Mouse (Mus musculus) hindbrain, embryonic 15.5 days (tissue): ENCODE measurements at regions not wholly inside any gene's neighbourhood (a gene's known extent, or its start where the extent isn't known, plus 50 kb on each side); places are given as distances from the start of the nearest gene placed in this dataset.
"Not testable (repeated sequence)": the region's sequence is repeated elsewhere in the genome, so short reads cannot be mapped to it uniquely, and the experiment has no call there.

ENCODE experiments used
- ATAC-seq: fragments of 200-750 bp; cut with Nextera tagmentation; 2 replicates; pipeline ENCODE4 v1.8.0; 2017; ENCODE audit warnings: low read depth, moderate number of reproducible peaks, moderate TSS enrichment; ENCODE audit not compliant: low FRiP score
- H3K27ac ChIP-seq: fragments of 300-500 bp; sonication (generic); replicated peaks from 2 replicates; pipeline ENCODE4 v1.5.1; 2015; ENCODE audit warnings: mild to moderate bottlenecking, inconsistent platforms
- H3K27me3 ChIP-seq: fragments of 300-500 bp; sonication (generic); 2 replicates; pipeline ENCODE4 v1.6.1; 2015; ENCODE audit warnings: control low read depth, inconsistent platforms
- H3K36me3 ChIP-seq: fragments of 300-500 bp; sonication (generic); 2 replicates; pipeline ENCODE4 v1.6.1; 2015; ENCODE audit warnings: control low read depth, inconsistent platforms
- H3K4me1 ChIP-seq: fragments of 300-500 bp; sonication (generic); replicated peaks from 2 replicates; pipeline ENCODE4 v1.6.1; 2015; ENCODE audit warnings: control low read depth, inconsistent platforms
- H3K4me2 ChIP-seq: fragments of 300-500 bp; sonication (generic); 2 replicates; pipeline ENCODE4 v1.6.1; 2015; ENCODE audit warnings: moderate library complexity, mild to moderate bottlenecking, inconsistent platforms
- H3K4me3 ChIP-seq: fragments of 300-500 bp; sonication (generic); 2 replicates; pipeline ENCODE4 v1.5.1; 2015; ENCODE audit warnings: mild to moderate bottlenecking, inconsistent platforms
- H3K9ac ChIP-seq: fragments of 300-500 bp; sonication (generic); 2 replicates; pipeline ENCODE4 v1.6.1; 2015; ENCODE audit warnings: inconsistent platforms
- H3K9me3 ChIP-seq: fragments of 300-500 bp; sonication (generic); 2 replicates; pipeline ENCODE4 v1.6.1; 2016; ENCODE audit warnings: control low read depth, inconsistent platforms
- WGBS: fragments of 180-500 bp; shearing (Covaris S2); methylation state at CpG from one replicate; pipeline ENCODE4 v1.1.7; 2015; 5-methylcytosine and 5-hydroxymethylcytosine counted together

DNA sequence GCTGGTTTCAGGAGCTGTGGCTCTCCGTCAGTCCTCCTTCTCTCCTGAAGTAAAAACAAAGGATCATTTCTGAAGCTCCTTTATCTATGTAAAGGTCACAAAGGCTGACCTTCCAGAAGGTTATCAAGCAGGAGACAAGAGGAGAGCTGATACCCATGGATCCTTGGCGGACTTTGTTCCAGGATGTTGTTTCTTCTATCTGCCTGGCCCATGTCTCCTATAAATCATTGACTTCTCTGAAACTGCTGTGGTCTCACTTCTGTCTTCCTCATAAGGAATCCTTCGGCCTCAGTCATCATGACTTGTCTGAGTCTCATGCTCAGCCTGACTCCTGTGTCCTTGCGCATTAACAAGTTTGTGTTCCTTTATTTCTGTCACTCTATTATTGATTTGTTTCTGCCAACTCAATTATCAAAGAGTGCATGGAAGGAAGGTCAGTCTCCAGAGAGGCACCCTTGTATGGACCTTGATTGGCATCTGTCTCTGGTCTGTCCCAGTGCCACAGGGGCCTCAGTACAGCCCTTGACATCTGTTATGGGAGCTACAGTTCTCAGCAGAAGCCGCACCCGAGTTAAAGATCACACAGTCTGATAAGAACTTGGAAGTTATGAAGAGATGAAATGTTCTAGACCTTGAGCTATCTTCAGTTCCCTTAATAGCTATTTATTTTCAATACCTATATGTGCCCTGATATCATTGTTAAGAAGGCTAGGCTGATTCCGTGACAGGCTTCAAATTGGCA, 53.2 kb upstream of the Dazl start:
- Histone ChIP-seq H3K9ac (no peak overlapping the region), H3K4me3 (no peak overlapping the region), H3K27me3 (no peaks in the 10 kb centered on the region), H3K4me2 (no peak overlapping the region), H3K36me3 (no peaks in the 10 kb centered on the region), H3K9me3 (no peaks in the 10 kb centered on the region), H3K27ac (no peak overlapping the region), H3K4me1 (0 out of 2 replicates have a peak, but pooled peaks cover 6% of the 10 kb centered on the region)
- 86% methylated on average over 7 of the region's 7 CpGs for WGBS
- no peak for ATAC-seq

DNA sequence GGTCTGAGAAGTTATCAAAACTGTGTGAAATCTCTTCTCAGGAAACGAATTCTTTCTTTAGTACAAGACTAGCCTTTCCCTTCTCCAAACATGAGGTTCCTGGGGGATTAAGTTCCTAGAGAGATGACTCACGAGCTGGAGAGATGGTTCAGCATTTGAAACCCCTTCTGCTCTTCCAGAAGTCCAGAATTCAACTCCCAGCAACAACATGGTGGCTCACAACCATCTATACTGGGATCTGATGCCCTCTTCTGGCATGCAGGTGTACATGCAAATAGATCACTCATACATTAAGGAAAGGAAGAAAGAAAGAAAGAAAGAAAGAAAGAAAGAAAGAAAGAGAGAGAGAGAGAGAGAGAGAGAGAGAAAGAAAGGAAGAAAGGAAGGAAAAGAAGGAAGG, 60.4 kb upstream of the Dazl start:
- not testable (repeated sequence) for H3K9me3 ChIP-seq, H3K4me2 ChIP-seq, H3K27ac ChIP-seq, H3K27me3 ChIP-seq, H3K9ac ChIP-seq, H3K36me3 ChIP-seq, ATAC-seq, H3K4me1 ChIP-seq, H3K4me3 ChIP-seq
- WGBS: 80% methylated on average over 2 of the region's 2 CpGs

DNA sequence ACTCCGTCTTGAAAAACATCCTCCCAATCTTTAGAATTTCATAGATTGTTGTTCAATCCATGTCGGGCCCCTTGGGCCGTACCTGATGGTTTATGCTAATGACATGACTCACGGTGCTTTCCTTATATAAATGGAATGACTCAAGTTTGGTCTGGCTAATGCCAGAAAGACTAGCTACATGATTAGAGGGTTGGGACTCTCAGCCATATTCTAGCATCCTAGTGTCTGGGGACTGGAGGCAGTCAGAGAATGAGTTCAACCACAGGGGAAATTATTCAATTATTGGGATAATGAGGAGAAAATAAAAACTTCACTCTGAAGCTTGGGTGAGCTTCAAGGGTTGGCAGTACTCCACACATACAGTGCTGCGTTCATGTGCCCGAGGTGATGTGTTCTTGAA, 60.9 kb upstream of the Dazl start:
- Histone ChIP-seq H3K4me2 (no peak overlapping the region), H3K4me1 (no peaks in the 10 kb centered on the region), H3K9ac (no peak overlapping the region), H3K4me3 (no peak overlapping the region), H3K27ac (no peak overlapping the region), H3K36me3 (no peaks in the 10 kb centered on the region), H3K27me3 (no peaks in the 10 kb centered on the region), H3K9me3 (no peaks in the 10 kb centered on the region)
- WGBS: 90% methylated on average over 6 of the region's 6 CpGs
- no peak for ATAC-seq

DNA sequence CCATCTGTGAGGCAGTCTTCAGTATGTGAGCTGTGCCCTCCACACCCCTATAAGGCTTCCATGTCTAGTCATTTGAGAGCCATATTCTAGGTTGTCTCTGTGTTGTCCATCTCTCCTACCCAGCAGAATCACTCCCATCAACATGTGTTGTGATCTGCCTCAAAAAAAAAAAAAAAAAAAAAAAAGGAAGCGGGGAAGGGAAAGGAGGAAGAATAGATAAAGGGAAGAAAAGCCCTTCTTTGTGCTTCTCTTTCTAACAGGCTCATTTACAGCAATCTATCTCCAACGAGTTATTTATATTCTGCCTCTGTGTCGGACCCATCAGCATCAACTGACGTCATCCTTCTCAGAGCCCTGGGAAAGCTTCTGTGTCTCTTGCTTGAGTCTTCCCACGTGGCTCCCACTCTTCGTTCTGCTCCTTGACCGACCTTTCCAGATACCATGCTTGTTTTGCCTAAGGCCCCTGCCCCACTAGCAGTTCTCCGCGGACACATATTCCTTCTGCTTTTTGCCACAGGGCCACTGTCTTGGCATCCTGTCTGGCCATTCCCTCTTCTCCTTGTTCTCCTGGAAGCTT, 68.3 kb upstream of the Dazl start:
- no peak for ATAC-seq
- Histone ChIP-seq H3K4me3 (no peak overlapping the region), H3K27ac (no peak overlapping the region), H3K36me3 (no peaks in the 10 kb centered on the region), H3K9me3 (no peaks in the 10 kb centered on the region), H3K9ac (no peak overlapping the region), H3K4me2 (no peak overlapping the region), H3K27me3 (no peaks in the 10 kb centered on the region), H3K4me1 (no peaks in the 10 kb centered on the region)
- 82% methylated on average over 9 of the region's 9 CpGs for WGBS

DNA sequence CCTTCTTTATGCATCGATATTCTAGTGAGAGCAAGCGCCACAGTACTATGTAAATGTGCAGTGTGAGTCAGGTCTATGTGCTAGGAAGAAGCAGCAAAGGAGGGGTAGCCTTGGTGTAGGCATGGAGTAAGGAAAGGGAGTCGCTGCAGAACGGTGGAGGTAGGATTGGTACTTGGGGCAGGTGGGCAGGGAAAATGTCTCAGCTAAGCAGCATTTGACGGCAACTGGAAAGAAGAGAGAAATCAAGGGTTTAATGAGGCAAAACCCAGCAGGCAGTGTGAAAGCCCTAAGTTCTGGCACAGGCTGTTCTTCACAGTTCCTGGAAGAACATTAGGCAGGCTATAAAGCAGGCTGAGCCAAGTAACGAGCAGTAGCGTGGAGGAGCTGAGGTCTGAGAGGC, 72.0 kb upstream of the Dazl start:
- H3K4me3 ChIP-seq: no peak overlapping the region
- no peak overlapping the region for H3K4me2 ChIP-seq
- no peaks in the 10 kb centered on the region for H3K27me3 ChIP-seq
- H3K4me1 ChIP-seq: no peaks in the 10 kb centered on the region
- H3K36me3 ChIP-seq: no peaks in the 10 kb centered on the region
- H3K9me3 ChIP-seq: no peaks in the 10 kb centered on the region
- WGBS: 84% methylated on average over 7 of the region's 7 CpGs
- H3K27ac ChIP-seq: no peak overlapping the region
- no peak for ATAC-seq
- no peak overlapping the region for H3K9ac ChIP-seq

DNA sequence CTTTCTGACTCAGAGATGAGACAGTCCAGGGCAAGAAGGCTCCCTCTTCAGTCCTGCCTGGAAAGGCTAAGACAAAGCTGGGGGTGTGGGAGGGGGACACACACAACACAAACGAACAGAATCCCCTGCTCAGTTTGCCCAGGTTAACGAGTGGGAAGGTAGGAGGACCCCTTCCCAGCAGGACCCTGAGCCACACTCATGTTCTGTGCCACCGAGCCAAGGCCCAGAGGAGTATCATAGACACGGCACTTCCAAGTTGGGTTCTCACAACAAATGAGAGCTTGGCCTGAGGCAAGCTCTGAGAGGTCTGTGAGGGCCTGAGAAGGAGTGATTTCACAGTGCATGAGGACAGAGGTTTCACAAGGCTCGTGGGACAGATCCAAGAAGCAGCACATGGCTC, 72.7 kb upstream of the Dazl start:
- H3K4me2 ChIP-seq: no peak overlapping the region
- no peaks in the 10 kb centered on the region for H3K4me1 ChIP-seq
- no peak overlapping the region for H3K27ac ChIP-seq
- no peaks in the 10 kb centered on the region for H3K36me3 ChIP-seq
- H3K4me3 ChIP-seq: no peak overlapping the region
- no peak for ATAC-seq
- H3K27me3 ChIP-seq: no peaks in the 10 kb centered on the region
- WGBS: 76% methylated on average over 5 of the region's 5 CpGs
- H3K9me3 ChIP-seq: no peaks in the 10 kb centered on the region
- no peak overlapping the region for H3K9ac ChIP-seq

DNA sequence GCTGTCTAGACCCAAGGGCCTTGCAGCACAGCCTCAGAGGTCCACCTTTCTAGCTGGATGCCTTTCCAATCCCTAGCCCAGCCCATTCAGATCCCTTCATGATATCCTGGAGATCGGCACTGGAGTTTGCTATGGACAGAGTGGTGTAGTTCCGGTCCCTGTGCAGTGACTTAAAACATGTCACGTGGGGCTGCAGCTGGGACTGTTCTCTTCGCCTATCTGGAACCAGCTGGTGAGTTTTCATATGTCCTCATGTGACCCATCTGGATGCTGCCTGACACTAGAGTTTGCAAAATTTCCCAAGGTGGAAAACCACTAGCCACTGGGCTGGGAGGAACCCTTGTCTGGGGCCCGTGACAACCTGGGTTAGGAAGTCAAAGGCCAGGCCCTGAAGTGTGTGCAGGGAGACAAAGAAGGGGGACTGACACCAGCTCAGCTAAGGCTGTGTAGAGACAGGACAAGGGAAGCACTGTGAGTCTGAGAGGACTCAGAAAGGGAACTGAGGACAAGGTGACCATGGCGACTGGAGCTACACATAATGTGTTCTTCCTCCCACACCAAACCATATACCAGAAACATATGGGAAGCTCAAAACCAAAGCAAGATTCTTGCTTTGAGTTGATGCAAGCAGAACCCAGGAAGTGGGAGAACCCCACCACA, 75.9 kb upstream of the Dazl start:
- H3K9me3 ChIP-seq: no peaks in the 10 kb centered on the region
- no peak overlapping the region for H3K4me3 ChIP-seq
- no peak overlapping the region for H3K9ac ChIP-seq
- WGBS: 85% methylated on average over 6 of the region's 6 CpGs
- no peak for ATAC-seq
- H3K36me3 ChIP-seq: no peaks in the 10 kb centered on the region
- no peak overlapping the region for H3K27ac ChIP-seq
- H3K27me3 ChIP-seq: no peaks in the 10 kb centered on the region
- no peak overlapping the region for H3K4me2 ChIP-seq
- no peaks in the 10 kb centered on the region for H3K4me1 ChIP-seq

DNA sequence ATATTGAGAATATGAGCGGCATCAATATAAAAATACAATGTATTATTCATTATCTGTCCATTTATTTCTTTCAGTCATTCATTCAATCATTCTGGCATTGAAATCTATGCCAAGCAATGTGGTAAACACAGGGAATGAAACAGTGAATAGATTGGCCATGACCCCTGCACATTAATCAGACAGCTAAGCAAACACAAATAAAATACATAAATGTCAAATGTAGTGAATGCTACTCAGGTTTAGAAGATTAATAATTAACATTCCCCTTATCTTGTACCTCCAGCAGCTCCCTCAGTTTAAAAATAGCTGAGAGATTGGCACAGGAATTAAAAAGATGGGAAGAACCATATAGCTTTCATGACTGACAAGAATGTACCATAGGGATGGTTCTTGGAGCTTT, 77.0 kb upstream of the Dazl start:
- no peaks in the 10 kb centered on the region for H3K4me1 ChIP-seq
- H3K27ac ChIP-seq: no peak overlapping the region
- H3K4me3 ChIP-seq: no peak overlapping the region
- no peaks in the 10 kb centered on the region for H3K27me3 ChIP-seq
- no peak overlapping the region for H3K9ac ChIP-seq
- ATAC-seq: no peak
- H3K36me3 ChIP-seq: no peaks in the 10 kb centered on the region
- no peak overlapping the region for H3K4me2 ChIP-seq
- no peaks in the 10 kb centered on the region for H3K9me3 ChIP-seq
- 90% methylated on average over 1 of the region's 1 CpGs for WGBS

DNA sequence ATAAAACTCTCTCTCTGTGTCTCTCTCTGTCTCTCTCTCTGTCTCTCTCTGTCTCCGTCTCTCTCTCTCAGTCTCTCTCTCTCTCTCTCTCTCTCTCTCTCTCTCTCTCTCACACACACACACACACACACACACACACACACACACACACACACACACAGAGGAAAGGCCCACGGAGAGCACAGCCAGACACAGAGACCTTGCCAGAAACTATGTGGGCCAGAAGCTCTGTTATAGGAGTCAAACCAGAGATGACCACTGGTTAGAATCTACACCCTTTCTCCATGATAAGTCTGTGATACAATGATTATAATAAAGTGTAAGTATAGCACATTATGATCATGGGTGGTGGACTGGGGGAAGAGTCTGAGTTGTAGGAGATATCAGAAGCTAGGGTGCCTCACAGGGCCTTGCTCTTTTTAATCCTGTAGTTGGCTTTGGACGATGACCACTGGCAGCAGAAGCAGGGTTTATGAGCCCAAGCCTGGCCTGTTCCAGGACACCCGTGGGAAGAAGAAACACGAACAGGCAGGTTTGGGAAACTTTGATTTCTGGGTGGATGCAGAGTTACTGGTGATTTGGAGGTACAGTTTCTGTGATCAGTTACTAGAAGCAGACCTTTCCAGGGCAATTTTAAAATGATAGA, 80.2 kb upstream of the Dazl start:
- ATAC-seq: no peak
- H3K36me3 ChIP-seq: no peaks in the 10 kb centered on the region
- H3K9me3 ChIP-seq: no peaks in the 10 kb centered on the region
- no peak overlapping the region for H3K27ac ChIP-seq
- no peak overlapping the region for H3K4me3 ChIP-seq
- H3K27me3 ChIP-seq: no peaks in the 10 kb centered on the region
- H3K4me1 ChIP-seq: no peaks in the 10 kb centered on the region
- no peak overlapping the region for H3K4me2 ChIP-seq
- WGBS: 82% methylated on average over 5 of the region's 5 CpGs
- no peak overlapping the region for H3K9ac ChIP-seq

DNA sequence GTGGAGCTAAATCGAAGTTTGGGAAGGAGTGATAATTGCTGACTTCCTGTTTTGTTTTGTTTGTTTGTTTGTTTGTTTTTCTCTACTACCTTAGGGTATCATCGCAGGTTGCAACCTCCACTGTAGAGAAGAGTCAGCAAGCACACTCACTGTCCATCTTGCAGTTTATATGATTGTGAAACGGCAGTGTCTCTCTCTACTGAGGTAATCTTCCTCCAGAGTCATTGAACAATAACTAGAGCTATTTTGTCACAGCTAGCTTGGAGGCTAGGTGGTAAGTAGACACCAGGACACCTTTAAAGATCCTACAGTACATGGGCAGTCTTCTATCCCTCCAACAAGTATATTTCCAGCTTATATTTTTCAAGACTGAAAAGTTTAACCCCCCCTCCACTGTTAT, 82.0 kb upstream of the Dazl start:
- ATAC-seq: no peak
- no peaks in the 10 kb centered on the region for H3K9me3 ChIP-seq
- no peak overlapping the region for H3K9ac ChIP-seq
- H3K36me3 ChIP-seq: no peaks in the 10 kb centered on the region
- no peak overlapping the region for H3K4me3 ChIP-seq
- H3K27ac ChIP-seq: no peak overlapping the region
- no peaks in the 10 kb centered on the region for H3K4me1 ChIP-seq
- no peak overlapping the region for H3K4me2 ChIP-seq
- H3K27me3 ChIP-seq: no peaks in the 10 kb centered on the region
- 89% methylated on average over 3 of the region's 3 CpGs for WGBS

DNA sequence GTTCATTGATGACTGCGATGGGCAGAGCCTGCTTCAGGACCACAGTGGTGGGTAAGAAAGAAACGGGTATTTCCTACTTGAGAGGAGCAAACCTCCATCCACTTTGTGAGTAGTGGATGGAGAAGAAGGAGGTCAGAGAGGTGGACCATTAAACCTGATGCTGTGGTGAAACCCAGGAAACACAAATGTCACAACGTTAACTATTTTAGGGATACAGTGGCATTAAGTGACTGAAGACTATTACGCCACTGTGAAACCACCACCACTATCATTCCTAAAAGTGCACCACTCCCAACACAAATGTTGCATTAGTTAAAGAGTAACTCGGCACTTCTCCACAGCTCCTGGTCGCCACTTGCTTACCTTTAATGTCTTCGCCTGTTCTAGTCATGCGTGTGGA, 83.3 kb upstream of the Dazl start:
- no peak for ATAC-seq
- Histone ChIP-seq H3K9ac (no peak overlapping the region), H3K4me2 (no peak overlapping the region), H3K9me3 (no peaks in the 10 kb centered on the region), H3K36me3 (no peaks in the 10 kb centered on the region), H3K27ac (no peak overlapping the region), H3K27me3 (no peaks in the 10 kb centered on the region), H3K4me3 (no peak overlapping the region), H3K4me1 (no peaks in the 10 kb centered on the region)
- 95% methylated on average over 8 of the region's 8 CpGs for WGBS

DNA sequence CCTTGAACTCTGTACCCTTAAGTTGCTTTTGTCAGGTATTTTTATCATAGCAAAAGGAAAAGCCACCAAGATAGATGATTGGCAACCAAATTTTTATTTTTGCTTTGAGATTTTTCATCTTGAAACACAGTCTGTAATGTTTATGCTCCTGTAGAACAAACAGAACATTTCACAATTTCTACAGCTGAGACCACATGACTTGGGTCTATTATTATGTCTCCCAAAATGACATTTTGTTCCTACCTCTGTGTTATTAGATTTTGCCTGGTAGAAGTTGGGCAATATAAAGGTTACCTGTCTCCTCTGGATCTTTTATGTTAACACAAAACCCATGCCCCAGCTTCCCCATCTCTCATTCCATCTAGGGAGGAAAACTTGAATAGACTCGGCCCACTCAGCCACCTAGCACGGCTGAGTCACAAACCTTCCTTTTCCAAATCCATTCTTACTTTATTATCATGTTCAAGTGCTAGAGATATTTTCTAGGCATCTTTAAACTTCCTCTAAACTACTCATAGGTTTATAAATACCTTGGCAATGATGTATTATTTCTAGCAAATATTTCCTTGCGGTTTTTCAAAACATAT, 84.8 kb upstream of the Dazl start:
- H3K4me2 ChIP-seq: no peak overlapping the region
- H3K9me3 ChIP-seq: no peaks in the 10 kb centered on the region
- H3K4me3 ChIP-seq: no peak overlapping the region
- H3K27ac ChIP-seq: no peak overlapping the region
- H3K27me3 ChIP-seq: no peaks in the 10 kb centered on the region
- no peak for ATAC-seq
- H3K9ac ChIP-seq: no peak overlapping the region
- no peaks in the 10 kb centered on the region for H3K4me1 ChIP-seq
- 95% methylated on average over 3 of the region's 3 CpGs for WGBS
- H3K36me3 ChIP-seq: no peaks in the 10 kb centered on the region
